Mouse (Mus musculus): ENCODE data around the gene Npas3.

Npas3 gene

DNA sequence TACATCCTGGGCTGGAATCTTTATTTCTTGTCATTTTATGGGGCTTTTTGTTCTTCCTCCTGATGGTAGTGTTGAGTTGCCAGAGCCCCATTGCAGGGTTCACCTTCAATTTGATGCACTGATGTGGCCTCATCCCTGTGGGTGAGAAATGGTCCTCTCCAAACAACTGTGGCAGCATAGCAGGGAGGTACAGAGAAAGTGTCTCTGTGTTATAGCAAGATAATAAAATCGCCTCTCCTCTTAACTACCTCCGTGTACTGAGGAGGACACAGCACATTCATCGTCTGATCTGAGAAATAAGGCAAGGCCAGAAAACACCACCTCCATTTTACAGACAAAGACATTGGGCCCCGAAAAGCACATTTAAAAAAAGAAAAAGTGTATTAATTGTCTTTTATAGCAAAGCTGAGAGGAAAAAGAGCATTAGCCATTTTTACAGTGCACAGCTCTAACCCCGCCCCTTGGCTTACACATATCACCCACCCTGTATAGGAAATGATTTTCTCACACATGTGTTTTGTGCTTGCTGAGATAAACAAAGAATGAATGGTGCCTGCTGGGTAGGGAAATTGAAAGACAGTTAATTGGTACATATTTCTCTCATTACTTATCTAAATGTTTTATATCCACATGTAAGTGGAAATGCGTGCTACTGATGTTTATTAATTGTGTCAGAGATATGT lies 546.4 kb downstream of the Npas3 start:
- no peak for DNase-seq (ENCODE audit: low spot score)

DNA sequence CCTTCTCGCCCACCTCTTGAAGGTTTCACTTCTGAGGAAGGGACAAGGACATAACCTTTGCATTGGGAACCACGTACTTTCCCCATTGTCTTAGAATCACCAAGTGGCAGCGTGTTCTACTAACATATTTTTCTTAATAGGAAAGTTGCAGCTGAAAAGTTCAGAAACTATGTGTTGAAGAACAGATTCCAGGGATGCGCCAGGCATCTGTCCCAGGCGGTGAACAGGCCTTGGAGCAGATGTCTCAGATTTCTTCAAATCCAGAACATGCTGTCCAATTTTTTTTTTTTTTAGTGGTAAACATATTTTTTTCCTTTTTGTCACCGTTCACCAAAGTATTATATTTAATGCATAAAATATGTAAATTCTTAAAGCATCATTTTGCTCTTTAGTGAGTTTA lies 553.4 kb downstream of the Npas3 start:
- no peak for DNase-seq (ENCODE audit: low spot score)

DNA sequence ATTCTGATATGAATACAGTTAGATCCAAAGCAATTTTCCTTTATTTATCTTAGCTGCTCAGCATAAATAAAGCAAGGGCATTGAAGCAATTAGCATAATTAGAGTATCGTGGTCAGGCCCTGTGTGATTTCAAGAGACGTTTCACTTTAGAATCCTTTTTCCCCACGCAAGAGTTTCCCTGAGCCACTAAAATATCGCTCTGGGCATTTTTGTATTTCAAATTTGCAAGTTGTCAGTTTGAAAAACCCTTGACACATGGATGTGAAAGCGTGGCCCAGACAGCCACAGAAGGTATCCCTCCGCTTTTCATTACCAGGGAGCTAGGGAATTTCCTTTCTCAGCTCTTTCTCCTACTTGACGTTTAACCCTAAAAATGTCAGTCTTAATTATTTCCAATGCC lies 553.9 kb downstream of the Npas3 start:
- DNase-seq (ENCODE audit: low spot score), result no peak

DNA sequence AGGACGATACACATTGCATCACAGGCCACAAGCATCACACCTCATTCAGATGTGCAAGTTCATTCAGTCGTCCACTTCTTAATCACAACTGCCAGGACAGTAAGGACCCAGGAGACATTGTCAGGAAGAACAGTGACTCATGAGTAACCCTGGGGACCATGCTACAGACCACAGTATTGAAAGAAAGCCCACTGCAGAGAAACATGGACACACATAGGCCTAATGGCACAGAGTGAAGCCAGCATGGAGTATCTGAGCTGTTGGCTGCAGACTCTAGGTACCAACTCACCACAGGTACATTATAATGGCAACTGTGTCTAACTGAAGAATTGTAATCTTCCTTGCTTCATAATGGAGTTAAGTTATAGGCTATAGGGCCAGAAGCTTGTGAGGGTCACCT lies 561.6 kb downstream of the Npas3 start:
- no peak for DNase-seq (ENCODE audit: low spot score)

DNA sequence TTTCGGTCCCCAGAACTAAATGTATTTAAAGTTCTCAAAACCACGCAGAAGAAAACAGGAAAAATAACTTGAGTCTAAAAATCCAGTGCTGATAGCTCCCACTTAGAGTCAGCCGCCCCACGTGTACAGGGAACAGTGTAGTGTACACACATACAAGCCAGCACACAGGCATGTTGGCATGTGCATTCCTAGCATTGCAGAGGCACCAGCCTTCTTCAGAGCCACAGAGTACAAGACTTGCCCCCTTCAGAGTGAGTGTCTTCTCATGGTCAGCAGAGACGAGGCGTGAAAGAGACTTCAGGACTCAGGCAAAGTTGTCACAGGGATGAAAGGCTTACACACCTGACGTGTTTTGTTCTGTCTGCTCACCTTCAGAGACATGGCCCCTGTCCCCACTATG lies 565.8 kb downstream of the Npas3 start:
- DNase-seq (ENCODE audit: low spot score), result no peak

DNA sequence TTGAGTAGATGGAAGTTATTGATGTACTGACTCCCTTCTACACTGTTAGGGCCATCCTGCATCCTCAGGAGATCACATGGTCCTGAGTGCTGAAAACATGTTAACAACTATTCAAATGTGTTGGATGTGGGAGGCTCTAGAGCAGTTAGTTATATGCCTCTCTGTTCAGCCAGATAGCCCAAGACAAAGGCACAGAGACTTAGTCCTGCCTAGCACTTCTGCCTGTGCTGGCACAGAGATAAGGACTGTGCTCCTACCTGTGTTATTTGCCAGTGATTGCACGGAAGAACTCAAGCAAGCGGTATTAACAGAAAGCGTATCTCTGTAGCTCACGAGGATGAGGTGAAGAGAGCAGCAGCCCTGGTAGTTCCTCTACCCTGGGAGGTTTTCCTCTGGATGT lies 571.5 kb downstream of the Npas3 start:
- no peak for DNase-seq (ENCODE audit: low spot score)

DNA sequence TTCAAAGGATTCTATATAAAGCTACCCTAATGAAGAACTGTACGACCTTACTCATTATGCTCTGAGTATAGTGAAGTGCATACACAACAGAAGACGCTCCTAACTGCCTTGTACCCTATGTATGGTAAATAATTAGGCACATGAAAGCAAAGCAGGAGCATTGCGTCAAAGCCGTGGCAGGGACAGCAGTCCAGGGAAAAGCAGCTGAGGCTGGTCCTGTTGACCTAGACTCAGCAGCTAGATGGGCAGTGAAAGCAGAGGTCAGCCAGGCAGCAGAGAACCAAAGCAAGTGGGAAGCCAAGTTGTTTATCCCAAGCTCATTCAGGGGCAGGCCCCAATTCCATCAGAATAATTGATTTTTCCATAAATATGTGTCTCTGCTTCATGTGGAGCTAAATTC lies 574.4 kb downstream of the Npas3 start:
- DNase-seq (ENCODE audit: low spot score), result no peak

DNA sequence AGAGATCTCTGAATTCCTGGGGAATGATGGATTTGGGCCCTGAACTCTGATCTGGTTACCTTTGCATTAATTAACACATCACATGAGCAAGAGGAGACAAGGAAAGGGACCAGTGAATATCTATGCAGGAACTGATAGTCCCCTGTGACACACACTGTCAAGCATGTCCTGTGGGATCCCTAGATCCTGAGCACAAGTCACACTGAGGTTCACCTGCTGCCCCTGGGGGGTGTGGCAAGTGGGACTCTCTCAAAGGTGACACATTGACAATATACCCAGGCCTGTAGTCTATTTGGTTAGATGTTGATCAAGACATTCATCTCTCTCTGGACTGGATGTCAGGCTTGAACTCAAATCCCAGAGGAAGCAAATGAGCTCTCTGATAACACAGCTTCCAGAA lies 576.8 kb downstream of the Npas3 start:
- DNase-seq (ENCODE audit: low spot score), result no peak

DNA sequence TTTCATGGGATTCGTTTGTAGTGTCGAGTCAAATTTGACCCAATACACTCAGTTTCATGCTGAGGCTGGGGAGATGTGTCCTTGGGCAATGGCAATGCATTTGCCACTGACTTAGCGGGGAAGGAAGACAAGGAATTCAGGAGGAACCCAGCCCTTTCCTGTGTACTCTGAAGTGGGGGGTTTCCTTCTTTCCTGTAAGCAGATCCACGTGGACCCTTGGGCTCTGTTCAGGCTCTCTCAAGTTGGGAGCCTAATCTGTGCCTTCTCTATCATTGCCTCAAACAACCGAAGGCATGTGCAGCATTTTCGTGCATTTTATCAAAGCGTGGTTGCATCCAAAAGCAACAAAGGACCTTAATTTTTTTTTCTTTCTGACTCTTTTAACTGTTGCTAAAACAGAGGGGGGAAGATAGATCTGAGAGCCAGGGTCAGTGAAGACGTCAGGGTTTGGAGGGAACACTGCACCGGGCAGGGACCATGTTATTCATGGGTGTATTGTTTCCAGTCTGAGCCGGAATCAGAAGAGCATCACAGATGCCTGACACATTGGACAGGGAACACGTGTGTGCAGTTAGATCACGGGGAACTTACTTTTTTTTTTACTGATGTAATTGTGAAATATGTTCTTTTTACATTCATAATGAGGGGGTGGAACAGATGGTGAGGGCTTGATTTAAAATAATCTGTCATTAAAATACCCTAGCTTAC lies 577.6 kb downstream of the Npas3 start:
- DNase-seq (ENCODE audit: low spot score), result no peak

DNA sequence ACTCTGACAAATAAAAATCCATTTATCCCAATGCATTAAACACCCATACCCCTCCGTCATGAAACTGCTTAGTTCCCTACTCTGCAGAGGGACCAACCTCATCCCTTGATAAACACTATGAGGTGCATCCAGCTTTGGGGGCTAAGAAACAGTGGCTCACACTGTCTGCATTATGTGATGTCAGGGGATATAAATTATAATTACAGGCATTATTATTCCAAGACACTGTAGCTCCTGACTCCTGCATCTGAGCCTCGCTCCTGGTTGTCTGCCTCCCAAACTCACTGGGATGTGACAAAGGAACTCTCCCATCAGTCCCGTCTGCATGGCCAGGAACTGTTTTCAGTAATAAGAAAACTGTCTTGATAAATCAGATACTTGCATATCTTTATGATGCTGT lies 578.3 kb downstream of the Npas3 start:
- DNase-seq (ENCODE audit: low spot score), result no peak

DNA sequence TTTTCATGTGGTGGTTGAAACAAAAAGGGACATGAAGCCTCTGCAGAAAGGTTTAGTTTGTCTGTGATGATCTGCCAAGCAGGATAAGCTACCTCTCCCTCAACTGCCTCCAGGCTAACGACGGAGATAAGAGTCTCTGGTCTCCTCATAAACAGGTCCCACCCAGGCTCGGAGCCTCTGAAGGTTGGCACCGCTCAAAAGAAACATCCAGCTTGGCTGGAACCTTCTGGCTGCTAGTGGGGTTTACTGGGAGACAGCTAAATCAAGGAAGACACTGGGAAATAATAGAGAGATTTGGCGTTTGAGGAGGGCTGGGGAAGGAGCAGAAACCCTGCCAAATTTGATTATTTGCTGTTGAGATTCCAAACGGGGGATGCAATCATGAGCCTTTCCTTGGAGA lies 584.1 kb downstream of the Npas3 start:
- no peak for DNase-seq (ENCODE audit: low spot score)

DNA sequence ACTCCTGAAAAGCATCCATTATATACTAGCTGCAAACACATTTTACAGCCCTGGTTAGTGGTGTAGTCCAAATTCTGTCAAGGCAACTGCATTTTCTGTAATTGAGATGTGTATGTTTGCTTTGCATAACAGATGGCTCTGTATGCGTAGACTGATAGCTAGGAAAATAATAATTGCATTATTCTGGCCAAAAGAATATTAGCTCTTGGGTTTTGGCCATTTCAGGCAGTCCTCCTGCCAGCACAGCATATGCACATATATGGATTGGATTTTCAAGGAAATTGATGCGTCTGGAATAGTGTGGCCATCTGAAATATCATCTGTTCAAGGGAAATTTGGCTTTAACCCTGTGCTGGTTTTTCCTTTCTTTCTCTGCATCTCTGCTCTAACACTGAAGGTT lies 584.9 kb downstream of the Npas3 start:
- no peak for DNase-seq (ENCODE audit: low spot score)

DNA sequence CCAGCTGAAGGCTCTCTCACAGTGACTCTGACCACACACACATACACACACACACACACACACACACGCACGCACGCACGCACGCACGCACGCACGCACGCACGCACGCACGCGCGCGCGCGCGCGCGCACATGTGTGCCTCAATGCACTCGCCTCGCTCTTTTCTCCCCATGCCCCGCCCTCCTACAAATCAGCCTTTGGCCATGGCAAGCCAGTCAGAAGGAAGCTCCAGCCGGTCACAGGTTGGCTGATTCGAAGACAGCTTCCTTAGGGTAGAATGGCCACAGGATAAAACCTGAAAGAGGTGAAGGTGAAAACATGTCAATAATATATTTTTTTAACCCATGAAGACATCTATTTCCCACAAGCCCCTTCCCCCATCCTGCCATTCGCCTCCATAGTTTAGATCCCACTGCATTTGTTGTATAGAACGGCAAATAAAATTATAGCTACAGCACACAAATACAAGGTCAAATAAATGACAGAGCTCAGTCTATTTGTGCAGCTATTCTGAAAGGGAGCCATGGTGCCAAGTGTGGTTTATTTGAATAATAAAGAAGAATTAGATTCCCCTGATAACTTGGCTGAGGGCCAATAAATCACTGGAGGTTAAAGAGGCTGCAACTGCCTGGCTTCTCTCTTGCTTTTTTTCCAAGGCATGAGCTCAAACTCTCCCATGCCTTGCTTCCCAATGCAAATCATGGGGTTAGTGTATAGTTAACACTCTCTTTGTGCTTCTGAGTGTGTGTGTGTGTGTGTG lies 587.7 kb downstream of the Npas3 start:
- DNase-seq (ENCODE audit: low spot score), result no peak

DNA sequence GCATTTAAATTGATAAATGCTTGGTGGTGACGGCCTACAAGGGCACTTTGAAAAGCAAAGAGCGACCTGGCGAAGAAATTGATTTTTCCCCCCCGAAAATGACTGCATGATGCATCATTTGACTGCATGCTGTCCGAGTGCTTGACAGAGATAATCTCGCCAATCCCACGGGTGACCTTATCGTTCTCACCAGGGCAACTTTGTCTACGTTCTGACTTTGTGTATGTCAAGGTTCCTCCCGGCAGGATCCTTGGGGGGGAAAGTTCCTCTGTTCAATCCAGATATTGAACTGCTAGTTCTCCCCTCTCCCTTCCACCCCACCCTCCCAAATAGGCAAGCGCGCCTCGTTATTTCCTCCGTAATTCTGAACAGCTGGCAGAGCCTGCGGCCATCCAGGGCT lies 588.9 kb downstream of the Npas3 start:
- DNase-seq (ENCODE audit: low spot score), result no peak

DNA sequence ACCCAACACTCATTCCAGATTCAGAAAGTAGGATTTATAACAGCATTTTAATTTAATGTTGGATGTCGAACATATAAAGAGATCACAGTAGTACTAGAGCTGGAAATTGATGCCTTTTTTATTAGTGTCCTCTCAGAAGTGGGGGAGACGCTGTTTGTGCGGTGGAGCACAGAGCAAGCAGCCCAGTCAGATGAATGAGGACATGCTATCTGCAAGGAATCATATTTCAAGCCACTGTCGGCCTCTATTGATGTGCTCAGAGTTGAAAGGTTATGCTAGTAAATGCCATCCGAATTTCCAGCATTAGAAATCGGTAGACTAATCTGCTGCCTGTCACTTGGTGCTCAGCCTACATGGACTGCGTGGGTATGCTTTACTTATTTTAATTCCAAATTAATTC lies 590.1 kb downstream of the Npas3 start:
- no peak for DNase-seq (ENCODE audit: low spot score)

DNA sequence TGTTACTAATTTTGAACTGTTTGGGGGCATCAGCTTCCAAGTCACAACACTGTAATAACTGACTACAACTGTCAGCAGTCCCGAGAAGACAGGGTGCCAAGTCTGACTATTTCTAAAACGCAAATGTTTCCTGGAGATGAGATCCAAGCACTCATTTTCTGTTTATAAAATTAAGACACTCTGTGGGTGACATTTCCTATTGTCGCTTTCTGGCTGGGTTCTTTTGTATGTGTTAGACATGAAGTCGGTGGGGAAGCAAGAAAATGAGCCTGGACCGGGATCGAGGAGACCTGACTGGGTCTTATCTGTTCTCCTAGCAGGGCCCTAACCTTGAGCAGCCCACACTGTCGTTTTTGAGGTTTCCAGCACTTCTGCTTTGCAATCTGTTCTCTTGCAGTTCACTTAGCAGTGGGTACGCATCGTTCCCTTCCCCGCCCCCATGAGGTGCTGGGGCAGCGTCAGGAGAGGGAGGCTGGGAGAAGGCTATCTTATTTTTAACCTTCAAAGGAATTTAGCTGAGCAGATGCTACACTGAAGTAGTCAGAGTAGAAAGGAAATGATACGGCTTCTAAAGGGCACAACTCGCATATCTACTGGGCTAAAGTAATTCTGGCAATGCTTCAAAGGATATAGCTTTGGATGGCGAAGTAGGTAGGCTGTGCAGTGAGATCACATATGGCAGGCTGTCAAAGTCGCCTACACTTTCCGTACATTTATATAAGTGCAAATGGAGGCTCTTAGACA lies 593.6 kb downstream of the Npas3 start:
- DNase-seq (ENCODE audit: low spot score), result no peak

DNA sequence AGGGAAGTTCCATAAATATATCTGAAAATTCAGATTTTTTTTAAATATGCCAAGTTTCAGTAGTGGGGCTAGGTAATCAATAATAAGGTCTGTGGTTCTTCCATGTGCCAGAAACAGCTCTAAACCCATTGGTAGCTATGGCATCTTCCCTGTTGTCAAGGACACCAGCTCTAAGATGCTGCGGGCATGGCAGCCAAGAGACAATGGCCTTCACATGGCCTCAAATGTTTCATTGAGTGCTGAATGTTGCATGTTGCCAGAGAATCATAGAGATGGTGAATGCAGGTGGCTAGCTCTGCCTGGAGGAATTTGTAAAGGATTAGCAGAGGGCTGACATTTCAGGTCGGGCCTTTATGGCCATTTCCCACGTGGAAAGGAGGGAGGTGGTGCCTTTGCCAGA lies 595.1 kb downstream of the Npas3 start:
- no peak for DNase-seq (ENCODE audit: low spot score)

DNA sequence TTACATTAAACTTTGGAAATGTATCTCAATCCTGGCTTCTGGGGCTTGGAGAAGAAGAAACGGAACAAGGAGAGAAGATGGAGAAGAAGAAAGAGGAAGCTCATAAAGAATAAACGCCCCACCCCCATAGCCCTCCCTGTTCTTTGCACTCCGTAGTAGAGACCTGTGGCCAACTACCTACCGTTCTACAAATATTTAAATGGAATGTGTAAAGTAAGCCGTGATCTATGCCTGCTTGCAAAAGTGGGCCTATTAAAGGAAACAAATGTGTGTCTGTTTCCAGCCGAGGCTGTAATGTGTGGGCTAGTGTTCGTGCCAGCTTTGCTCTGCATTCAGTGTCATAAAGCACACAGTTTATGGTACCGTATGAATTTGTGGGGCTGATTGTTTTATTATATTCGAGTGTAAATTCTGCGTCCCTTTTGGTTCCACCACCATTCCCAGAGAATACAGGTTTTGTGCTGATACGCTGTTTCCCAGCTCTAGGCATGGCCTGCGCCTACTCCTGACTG lies 597.7 kb downstream of the Npas3 start:
- DNase-seq (ENCODE audit: low spot score), result no peak

DNA sequence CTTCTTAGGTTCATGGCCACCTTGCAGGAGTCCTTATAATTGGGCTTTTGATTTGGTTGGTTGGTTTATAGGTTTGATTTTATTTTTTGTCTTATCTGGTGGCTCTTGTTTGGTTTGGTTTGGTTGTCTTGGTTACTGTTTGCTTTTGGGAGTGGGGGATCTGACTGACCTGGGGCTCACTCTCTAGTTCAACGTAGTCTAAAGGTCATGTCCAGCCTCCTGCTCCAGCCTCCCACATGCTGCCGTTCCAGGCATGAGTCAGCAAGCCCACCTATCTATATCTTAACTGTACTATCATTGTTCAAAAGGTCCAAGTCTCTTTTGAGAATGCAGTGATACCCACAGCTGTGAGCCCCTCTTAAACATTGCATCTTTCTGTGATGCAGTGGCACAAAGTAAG lies 600.8 kb downstream of the Npas3 start:
- DNase-seq (ENCODE audit: low spot score), result no peak

DNA sequence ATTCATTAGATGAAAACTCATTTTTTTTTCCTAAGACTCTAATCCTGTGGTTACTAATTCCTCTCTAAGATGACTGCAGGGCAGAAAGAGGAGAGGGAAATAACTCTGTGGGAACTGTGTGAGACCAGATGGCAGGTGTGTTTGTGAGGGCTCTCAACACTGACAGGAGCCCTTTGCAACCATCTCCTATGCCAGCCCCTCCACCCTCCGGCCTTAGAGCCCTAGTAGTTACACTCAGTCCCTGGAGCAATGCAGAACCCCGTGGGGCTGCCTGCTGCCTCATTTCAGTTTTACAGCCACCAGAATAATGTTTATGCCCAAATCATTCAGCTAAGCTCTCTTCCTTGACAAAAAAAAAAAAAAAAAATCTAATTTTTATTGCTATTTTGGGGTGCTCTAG lies 604.0 kb downstream of the Npas3 start:
- DNase-seq (ENCODE audit: low spot score), result no peak

DNA sequence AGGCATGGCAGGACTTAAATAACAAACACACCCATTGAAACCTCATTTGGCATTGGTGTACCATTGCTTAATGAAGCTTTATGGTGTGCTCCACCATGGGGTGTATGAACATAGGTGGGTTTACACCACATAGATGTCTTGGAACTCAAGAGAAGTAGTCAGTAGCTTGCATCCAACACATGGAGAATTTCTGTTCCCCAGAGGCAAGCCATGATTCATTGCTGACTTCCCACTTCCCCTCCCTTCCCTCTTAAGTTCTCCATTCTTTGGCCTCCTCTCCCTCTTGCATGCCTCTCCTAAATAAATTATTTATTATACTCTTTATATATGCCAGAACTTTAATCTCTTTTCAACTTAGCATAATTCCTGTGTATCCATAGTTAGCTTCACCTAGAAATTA lies 611.7 kb downstream of the Npas3 start:
- no peak for DNase-seq (ENCODE audit: low spot score)

DNA sequence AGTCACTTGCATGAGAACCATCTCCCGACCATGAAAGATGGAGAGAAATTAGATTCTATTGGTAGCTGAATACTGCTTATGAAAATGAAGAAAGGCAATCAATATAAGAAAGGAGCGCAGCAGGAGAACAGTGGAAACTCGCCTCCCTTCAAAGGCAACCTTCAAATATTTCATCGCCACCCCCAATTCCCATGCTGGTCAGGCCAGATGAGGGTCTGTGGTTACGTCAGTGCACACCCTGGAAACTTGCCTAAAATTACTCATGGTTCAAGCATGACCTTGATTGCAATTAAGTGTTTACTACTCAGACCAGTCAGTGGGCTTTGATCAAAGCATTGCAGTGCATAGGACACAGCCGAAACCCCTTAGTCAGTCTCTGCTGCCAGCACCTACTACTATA lies 613.8 kb downstream of the Npas3 start:
- no peak for DNase-seq (ENCODE audit: low spot score)

Data from adipocyte (in vitro differentiated cells).